Mouse (Mus musculus) neutrophil, adult 59 days (primary cell): Measurements from ENCODE around the gene Zfp787. TPM values are rescaled to one million over a fixed set of nuclear protein-coding genes. Genes with fewer than 3 reads are reported as not detected.

Experiments used
- total RNA-seq, 2 experiments: library from RNA; stranded (reverse); gene quantifications; 1 replicate in 1 of 2; 2 replicates in 1 of 2; pipeline ENCODE4 v1.2.4; 2023

The Zfp787 gene
- total RNA-seq = 10 to 100 TPM; 28.5 to 31.3 TPM

GRCm38 (mm10) chr7:6155901-6156411, at the start of gene Zfp787:
Gene Zfp787 (minus strand): TSS chr7:6155997.

DNA sequence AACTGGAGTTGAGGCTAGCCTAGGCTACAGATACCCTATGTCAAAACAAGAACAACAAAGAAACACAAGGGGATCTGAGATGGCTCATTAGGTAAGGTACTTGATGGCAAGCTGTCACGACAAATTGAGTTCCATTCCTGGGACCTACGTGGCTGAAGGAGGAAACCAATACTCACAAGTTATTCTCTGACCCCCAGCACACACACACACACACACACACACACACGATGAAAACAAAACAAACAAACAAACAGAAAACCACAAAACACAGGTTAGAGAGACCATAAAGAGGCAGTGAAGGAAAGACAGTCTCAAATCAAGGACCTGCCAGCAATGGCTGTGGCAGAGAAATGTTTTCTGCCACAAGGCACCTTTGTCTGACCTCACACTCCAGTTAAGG, 41.0 kb upstream of the Zfp787 start, which contains the start of gene Galp:
Galp (plus strand) TSS at position 301 of the 400 bp plus-strand sequence.

GRCm38 (mm10) chr7:6172006-6172649, 16.3 kb upstream of the Zfp787 start, which contains the start of gene Zfp444:
Gene Zfp444 (plus strand): TSS chr7:6172226.

Other genes with a start within 250 kb of the Zfp787 start
- not detected for gene Vmn1r65, start 145.0 kb downstream of the Zfp787 start, total RNA-seq
- not detected for gene Nlrp4c, start 110.8 kb downstream of the Zfp787 start, total RNA-seq
- 10 to 100 TPM in 1 of 2 experiments, 1 to 10 TPM in 1; 6.2 to 10.2 TPM for gene Zfp444, start 16.2 kb upstream of the Zfp787 start, total RNA-seq
- not detected for gene Galp, start 41.1 kb upstream of the Zfp787 start, total RNA-seq
- gene Zscan5b, start 66.3 kb upstream of the Zfp787 start, total RNA-seq = not detected
- gene Epp13, start 96.7 kb upstream of the Zfp787 start, total RNA-seq = not detected
- gene Zfp667, start 130.6 kb upstream of the Zfp787 start, total RNA-seq = under 1 TPM; 0.24 to 0.35 TPM
- under 1 TPM; 0.60 to 0.73 TPM for gene Zfp583, start 175.3 kb upstream of the Zfp787 start, total RNA-seq
- under 1 TPM in 1 of 2 experiments, not detected in 1; 0.11 TPM for gene Gm3854, start 187.8 kb upstream of the Zfp787 start, total RNA-seq
- 1 to 10 TPM in 1 of 2 experiments, under 1 TPM in 1; 0.88 to 1.2 TPM for gene Zfp78, start 207.3 kb upstream of the Zfp787 start, total RNA-seq
- gene Zfp28, start 227.3 kb upstream of the Zfp787 start, total RNA-seq = 1 to 10 TPM; 1.4 to 2.2 TPM
- gene Smim17, start 242.7 kb upstream of the Zfp787 start, total RNA-seq = not detected